Mouse (Mus musculus) hindbrain, embryonic 12.5 days (tissue): Measurements from ENCODE around the gene Tat. TPM values are rescaled to one million over a fixed set of nuclear protein-coding genes. Genes with fewer than 3 reads are reported as not detected.

ENCODE experiments used
- ATAC-seq: fragments of 200-750 bp; cut with Nextera tagmentation; 2 replicates; pipeline ENCODE4 v1.8.0; 2017; ENCODE audit warnings: moderate TSS enrichment; ENCODE audit not compliant: low FRiP score
- H3K27ac ChIP-seq: fragments of 300-500 bp; sonication (generic); 2 replicates; pipeline ENCODE4 v1.5.1; 2016; ENCODE audit warnings: mild to moderate bottlenecking
- H3K27me3 ChIP-seq: fragments of 300-500 bp; sonication (generic); 2 replicates; pipeline ENCODE4 v1.6.1; 2016; ENCODE audit warnings: mild to moderate bottlenecking
- H3K36me3 ChIP-seq: fragments of 300-500 bp; sonication (generic); 2 replicates; pipeline ENCODE4 v1.6.1; 2016; ENCODE audit warnings: mild to moderate bottlenecking
- H3K4me1 ChIP-seq: fragments of 300-500 bp; sonication (generic); 2 replicates; pipeline ENCODE4 v1.6.1; 2016
- H3K4me2 ChIP-seq: fragments of 300-500 bp; sonication (generic); replicated peaks from 2 replicates; pipeline ENCODE4 v1.6.1; 2016; ENCODE audit warnings: mild to moderate bottlenecking
- H3K4me3 ChIP-seq: fragments of 300-500 bp; sonication (generic); 2 replicates; pipeline ENCODE4 v1.5.1; 2016; ENCODE audit warnings: mild to moderate bottlenecking
- H3K9ac ChIP-seq: fragments of 300-500 bp; sonication (generic); 2 replicates; pipeline ENCODE4 v1.6.1; 2016; ENCODE audit warnings: mild to moderate bottlenecking, moderate library complexity
- H3K9me3 ChIP-seq: fragments of 300-500 bp; sonication (generic); replicated peaks from 2 replicates; pipeline ENCODE4 v1.6.1; 2016; ENCODE audit warnings: mild to moderate bottlenecking
- WGBS: fragments of 180-500 bp; shearing (Covaris S2); methylation state at CpG from one replicate; pipeline ENCODE4 v1.1.7; 2016; 5-methylcytosine and 5-hydroxymethylcytosine counted together
- polyA plus RNA-seq: library from polyadenylated mRNA; unstranded; fragments of >200 nt; fragmentation: Nextera tagmentation; extraction: Ambion mirVana; gene quantifications from 2 replicates; pipeline ENCODE4 v1.2.1, GENCODE M21; 2016

Gene Tat
- polyA plus RNA-seq, 1 experiment from 2014 or later, result not detected

DNA sequence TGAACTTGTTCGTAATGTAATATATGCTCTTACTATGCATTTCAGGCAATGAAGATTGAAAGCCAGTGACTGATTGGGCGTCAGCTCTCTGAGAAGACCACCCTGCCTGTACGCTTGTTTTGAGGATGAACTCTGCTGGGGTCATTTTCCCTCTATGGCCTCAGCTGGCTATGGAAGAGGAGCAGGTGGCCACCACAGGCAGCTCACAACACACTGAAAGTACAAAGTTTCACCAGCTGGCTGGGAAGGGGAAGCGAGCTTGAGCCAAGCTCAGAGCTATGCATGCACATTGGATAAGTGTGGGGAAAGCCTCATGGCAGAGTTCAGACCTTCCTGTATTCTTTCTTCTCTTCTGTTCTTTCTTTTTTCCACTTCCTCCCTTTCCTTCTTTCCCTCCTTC, 31.1 kb upstream of the Tat start:
- Histone ChIP-seq H3K9ac (no peak overlapping the region), H3K4me3 (no peak overlapping the region), H3K4me1 (peaks cover 23% of the 10 kb centered on the region), H3K4me2 (no peak overlapping the region), H3K27ac (no peak overlapping the region), H3K27me3 (peaks cover 42% of the 10 kb centered on the region), H3K36me3 (no peaks in the 10 kb centered on the region), H3K9me3 (no peaks in the 10 kb centered on the region)
- no peak for ATAC-seq
- WGBS, result 64% methylated on average over 4 of the region's 4 CpGs

DNA sequence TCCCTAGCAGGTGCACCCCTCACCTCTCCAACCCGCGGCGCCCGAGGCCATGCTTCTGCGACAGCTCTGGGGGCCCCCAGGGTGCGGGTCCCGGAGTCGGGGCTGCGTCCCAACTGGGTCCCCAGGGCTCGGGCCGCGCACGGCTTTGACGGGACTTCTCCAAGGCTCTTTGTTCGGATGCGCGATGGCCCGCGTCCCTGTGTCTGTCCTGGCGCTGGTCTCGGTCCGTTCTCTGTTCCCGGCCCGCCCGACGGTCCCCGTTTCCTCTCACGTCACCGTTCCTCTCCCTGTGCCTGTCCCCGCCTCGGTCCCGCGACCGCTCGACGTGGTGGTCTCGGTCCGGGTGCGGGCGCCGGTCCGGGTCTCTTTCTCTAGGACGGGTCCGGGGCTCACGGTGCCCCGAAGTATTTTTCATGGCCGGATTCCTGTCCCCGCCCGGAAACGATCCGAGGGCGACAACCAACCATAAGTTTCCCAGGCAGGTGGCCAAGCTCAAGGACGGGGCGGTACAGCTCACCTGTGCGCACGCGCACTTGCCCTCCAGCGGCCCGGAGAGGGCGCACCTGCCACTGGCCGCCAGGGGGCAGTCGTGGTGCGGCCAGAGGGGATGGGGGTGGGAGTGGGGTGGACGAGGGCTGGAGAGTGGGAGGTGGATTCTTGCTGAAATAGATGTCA, 28.4 kb upstream of the Tat start, which contains the start of gene Marveld3:
Gene Marveld3 (minus strand): TSS at position 511 of the 675 bp plus-strand sequence.
- H3K27ac ChIP-seq, result no peak within 1 kb of the TSS
- peaks cover 15% of the 10 kb centered on the region for H3K4me1 ChIP-seq
- H3K27me3 ChIP-seq, result peaks cover 42% of the 10 kb centered on the region
- 3% methylated on average over 62 of the region's 64 CpGs for WGBS
- peak within 1 kb of the TSS; percentile 67 for H3K4me2 ChIP-seq
- H3K36me3 ChIP-seq, result no peaks in the 10 kb centered on the region
- peak; percentile 56; the same call in 1 of the 2 replicates for ATAC-seq
- peak within 1 kb of the TSS; percentile 23; the same call in 1 of the 2 replicates for H3K9ac ChIP-seq
- no peaks in the 10 kb centered on the region for H3K9me3 ChIP-seq
- peak within 1 kb of the TSS; percentile 41 for H3K4me3 ChIP-seq

DNA sequence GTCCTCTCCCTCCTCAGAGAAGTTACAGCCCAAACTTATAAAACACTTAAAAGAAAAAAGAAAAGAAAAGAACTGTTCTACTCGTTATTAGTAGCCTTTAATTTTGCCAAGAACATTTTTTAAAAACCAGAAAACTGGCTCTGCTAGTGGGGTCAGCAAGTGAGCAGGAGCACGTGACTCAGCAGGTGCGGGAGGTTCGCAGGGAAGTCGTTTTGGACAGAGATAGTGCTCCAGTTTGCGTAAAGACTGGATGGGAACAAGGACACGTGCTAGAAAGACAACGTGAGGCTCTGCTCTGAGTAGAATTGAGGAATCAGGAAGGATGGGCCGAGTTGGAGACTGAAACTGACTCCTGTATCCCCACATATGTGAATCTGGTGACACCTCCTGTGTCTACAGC, 27.3 kb upstream of the Tat start:
- 76% methylated on average over 9 of the region's 9 CpGs for whole genome bisulfite sequencing
- Histone ChIP-seq H3K9ac (no peak overlapping the region), H3K4me3 (no peak overlapping the region), H3K27me3 (peaks cover 42% of the 10 kb centered on the region), H3K4me1 (peaks cover 7% of the 10 kb centered on the region), H3K9me3 (no peaks in the 10 kb centered on the region), H3K4me2 (no peak overlapping the region), H3K36me3 (no peaks in the 10 kb centered on the region), H3K27ac (no peak overlapping the region)
- ATAC-seq, result no peak

DNA sequence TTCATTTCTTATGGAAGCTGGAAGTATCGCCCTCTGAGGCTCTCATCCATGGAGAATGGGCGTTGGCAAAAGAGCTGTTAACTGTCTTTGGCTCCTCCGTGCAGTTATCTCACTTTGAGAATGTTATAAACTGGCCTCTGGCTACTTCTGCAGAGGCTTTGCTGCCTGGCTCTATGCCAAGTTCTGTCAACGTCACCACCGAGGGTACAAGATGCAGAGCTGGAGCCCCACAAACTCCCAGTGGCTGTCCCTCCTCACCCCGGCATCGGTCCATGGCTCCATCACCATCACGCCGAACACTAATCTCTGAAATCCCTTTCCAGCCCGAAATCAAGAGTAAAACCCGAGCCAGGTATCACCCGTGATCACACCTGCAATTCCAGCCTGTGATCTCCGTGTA, 26.8 kb upstream of the Tat start:
- Histone ChIP-seq H3K4me1 (peaks cover 7% of the 10 kb centered on the region), H3K4me2 (no peak overlapping the region), H3K27ac (no peak overlapping the region), H3K9me3 (no peaks in the 10 kb centered on the region), H3K36me3 (no peaks in the 10 kb centered on the region), H3K4me3 (no peak overlapping the region), H3K27me3 (peaks cover 42% of the 10 kb centered on the region), H3K9ac (no peak overlapping the region)
- no peak for ATAC-seq
- WGBS, result 78% methylated on average over 13 of the region's 13 CpGs

DNA sequence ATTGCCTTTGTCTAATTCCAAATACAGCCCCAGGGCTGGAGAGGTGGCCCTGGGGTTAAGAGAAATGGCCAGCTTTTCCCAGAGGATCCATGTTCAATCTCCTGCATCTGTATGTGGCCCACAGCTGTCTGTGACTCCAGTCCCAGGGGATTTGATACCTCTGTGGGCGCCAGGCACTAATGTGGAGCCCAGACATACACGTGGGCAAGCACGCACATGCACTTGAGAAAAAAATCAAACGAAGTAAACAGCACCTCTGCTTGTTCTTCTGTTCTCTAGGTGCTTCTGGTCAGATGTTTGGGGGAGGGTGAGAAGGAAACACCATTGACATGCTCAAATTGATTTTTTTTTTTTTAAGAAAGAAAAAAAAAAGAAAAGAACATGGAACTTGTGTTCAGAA, 26.1 kb upstream of the Tat start:
- no peaks in the 10 kb centered on the region for H3K36me3 ChIP-seq
- peaks cover 7% of the 10 kb centered on the region for H3K4me1 ChIP-seq
- H3K27me3 ChIP-seq, result peaks cover 47% of the 10 kb centered on the region
- H3K27ac ChIP-seq, result no peak overlapping the region
- ATAC-seq, result no peak
- no peak overlapping the region for H3K4me3 ChIP-seq
- H3K9ac ChIP-seq, result no peak overlapping the region
- H3K9me3 ChIP-seq, result no peaks in the 10 kb centered on the region
- no peak overlapping the region for H3K4me2 ChIP-seq
- WGBS, result 76% methylated on average over 4 of the region's 4 CpGs

DNA sequence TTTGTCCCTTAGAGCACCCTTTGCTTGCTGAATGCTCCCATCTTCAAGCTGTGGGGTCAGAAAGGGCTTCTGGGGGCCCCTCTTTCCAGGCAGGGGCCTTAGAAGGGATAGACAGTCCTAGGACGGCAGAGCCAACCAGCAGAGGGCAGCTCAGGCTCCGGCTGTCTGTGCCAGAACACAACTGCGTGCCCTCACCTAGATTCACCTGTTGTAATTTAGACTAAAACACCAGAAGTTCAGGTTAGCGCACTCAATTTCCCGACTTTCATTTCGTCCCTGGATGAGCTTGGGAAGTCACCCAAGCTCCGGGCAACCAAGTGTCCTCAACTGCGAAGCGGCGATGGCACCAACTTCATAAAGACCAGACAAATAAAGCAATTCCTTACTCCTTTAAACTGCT, 21.4 kb upstream of the Tat start:
- no peaks in the 10 kb centered on the region for H3K36me3 ChIP-seq
- H3K9ac ChIP-seq, result no peak overlapping the region
- peaks cover 8% of the 10 kb centered on the region for H3K27me3 ChIP-seq
- H3K4me1 ChIP-seq, result no peaks in the 10 kb centered on the region
- 65% methylated on average over 10 of the region's 10 CpGs for WGBS
- no peak overlapping the region for H3K27ac ChIP-seq
- H3K4me2 ChIP-seq, result no peak overlapping the region
- no peak overlapping the region for H3K4me3 ChIP-seq
- no peaks in the 10 kb centered on the region for H3K9me3 ChIP-seq
- no peak for ATAC-seq

DNA sequence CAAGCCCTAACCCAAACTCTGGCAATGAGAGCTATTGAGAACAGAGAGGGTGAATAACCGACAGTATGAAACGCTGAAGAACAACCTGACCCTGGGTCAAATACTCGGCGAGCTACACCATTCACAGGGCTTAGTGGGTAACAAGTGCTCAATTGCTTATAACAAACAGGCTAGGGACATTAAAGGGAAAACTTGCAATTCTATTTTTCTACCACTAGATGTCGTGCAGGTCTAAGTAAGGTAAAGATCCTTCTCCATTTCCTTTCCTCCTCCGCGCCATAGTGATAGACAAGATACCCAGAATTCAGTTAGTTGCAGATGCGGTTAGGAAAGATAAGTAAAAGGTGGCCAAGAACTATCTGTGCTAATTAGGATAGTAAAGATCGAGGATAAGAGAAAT, 19.9 kb upstream of the Tat start:
- H3K27me3 ChIP-seq, result peaks cover 8% of the 10 kb centered on the region
- no peak for ATAC-seq
- no peak overlapping the region for H3K27ac ChIP-seq
- no peaks in the 10 kb centered on the region for H3K36me3 ChIP-seq
- no peak overlapping the region for H3K9ac ChIP-seq
- no peak overlapping the region for H3K4me2 ChIP-seq
- whole genome bisulfite sequencing, result 9% methylated on average over 9 of the region's 9 CpGs
- H3K4me3 ChIP-seq, result no peak overlapping the region
- no peaks in the 10 kb centered on the region for H3K4me1 ChIP-seq
- H3K9me3 ChIP-seq, result no peaks in the 10 kb centered on the region

DNA sequence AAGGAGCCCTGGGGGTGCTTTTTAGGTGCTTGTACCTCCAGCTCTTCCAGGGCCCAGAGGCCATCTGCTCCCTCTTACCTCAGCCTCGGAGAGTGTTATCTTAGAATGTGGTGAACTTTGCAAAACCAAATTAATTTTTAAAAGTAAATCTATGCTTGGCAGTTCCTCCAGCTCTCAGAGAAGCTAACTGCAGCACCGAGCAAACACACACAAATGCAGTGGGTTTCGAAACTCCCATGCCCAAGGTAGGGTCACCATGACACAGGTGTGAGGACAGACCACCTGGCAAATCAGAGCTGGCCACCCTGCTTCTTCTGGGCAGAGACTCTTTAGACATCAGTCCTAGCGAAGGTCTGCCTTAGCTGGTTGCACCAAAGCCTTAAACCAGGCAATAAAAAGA, 17.3 kb upstream of the Tat start:
- ATAC-seq, result no peak
- 89% methylated on average over 4 of the region's 4 CpGs for WGBS
- Histone ChIP-seq H3K4me1 (no peaks in the 10 kb centered on the region), H3K9me3 (no peaks in the 10 kb centered on the region; the same call in 1 of the 2 replicates), H3K36me3 (no peaks in the 10 kb centered on the region), H3K4me2 (no peak overlapping the region), H3K4me3 (no peak overlapping the region), H3K27me3 (peaks cover 8% of the 10 kb centered on the region), H3K27ac (no peak overlapping the region), H3K9ac (no peak overlapping the region)

DNA sequence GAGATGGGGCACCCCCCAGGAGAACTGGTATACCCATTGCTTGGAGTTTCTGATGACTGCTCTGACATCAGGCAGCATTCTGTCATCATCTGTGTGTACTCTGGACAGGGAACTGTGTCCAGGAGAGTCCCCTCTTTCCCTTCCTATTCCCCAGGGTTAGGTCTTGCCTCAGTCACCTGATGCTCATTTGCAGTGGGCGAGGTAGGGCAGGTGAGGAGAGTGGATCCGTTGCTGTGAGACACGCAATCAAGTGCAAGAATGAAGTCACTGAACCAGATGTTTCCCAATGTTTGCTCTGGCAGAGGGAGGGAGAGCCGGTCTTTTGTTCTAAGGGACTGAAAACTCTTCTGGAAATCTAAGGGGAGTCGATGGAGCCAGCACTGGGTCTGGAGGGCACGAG, 10.9 kb upstream of the Tat start:
- Histone ChIP-seq H3K9ac (no peak overlapping the region), H3K36me3 (no peaks in the 10 kb centered on the region), H3K4me1 (0 out of 2 replicates have a peak, but pooled peaks cover 5% of the 10 kb centered on the region), H3K4me3 (no peak overlapping the region), H3K9me3 (no peaks in the 10 kb centered on the region; the same call in 1 of the 2 replicates), H3K4me2 (no peak overlapping the region), H3K27ac (no peak overlapping the region), H3K27me3 (0 out of 2 replicates have a peak, but pooled peaks cover 3% of the 10 kb centered on the region)
- 74% methylated on average over 6 of the region's 6 CpGs for WGBS
- no peak for ATAC-seq

DNA sequence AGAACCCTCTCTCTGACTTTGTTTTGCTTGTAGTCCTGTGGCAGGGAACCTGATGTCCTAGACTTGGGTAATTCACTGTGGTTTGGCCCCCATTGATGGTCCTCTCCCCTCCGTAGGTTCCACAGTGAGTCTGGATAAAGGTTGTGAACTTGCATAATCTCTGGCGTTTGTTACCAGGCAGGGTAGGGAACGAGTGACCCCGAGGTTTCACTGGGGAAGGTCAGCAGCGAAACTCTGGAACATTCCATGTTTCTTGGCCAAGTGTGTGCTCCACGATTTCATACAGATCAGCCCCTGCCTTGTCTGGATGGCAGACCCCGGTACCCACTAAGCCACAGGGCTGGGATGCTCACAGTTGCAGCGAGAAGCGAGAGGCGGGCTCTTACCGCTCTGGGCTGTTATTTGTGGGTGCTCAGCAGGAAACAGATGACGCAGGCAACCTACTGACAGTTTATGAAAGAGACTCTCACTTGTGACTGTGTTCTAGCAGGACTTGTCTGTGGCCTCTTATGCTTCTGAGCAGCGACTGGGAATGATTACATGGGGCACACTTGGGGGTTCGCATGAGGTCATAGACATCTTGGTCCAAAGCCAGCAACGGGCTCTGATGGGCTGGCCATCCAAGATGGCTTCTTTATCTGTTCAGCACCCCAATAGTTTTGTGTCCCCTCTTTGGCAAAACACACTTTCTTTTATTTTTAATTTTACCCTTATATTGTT, 7.7 kb upstream of the Tat start:
- 66% methylated on average over 15 of the region's 15 CpGs for WGBS
- H3K36me3 ChIP-seq, result no peaks in the 10 kb centered on the region
- no peak overlapping the region for H3K9ac ChIP-seq
- H3K4me3 ChIP-seq, result no peak overlapping the region
- 0 out of 2 replicates have a peak, but pooled peaks cover 3% of the 10 kb centered on the region for H3K27me3 ChIP-seq
- no peak for ATAC-seq
- H3K9me3 ChIP-seq, result no peaks in the 10 kb centered on the region
- 0 out of 2 replicates have a peak, but pooled peaks cover 5% of the 10 kb centered on the region for H3K4me1 ChIP-seq
- H3K4me2 ChIP-seq, result no peak overlapping the region
- no peak overlapping the region for H3K27ac ChIP-seq

DNA sequence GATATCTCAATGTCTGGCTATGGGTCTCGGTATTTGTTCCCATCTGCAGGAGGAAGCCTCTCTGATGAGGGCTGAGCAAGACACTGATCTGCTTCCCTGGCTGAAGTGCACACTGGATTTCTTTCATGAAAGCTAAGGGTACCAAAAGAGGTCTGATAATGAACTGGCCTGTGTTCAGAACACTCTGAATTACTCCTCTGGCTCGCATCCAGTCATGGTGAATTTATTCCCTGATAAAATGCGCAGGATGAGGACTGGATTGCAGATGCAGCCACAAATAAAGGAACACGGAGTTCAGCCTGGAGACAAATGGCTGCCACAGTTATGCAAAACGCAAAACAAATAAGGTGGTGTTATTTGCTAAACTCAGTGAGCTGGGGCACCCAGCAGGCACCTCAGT, 6.3 kb upstream of the Tat start:
- Histone ChIP-seq H3K9me3 (no peaks in the 10 kb centered on the region), H3K27ac (peak overlapping the region; percentile 23; the same call in 1 of the 2 replicates), H3K4me2 (no peak overlapping the region), H3K36me3 (no peaks in the 10 kb centered on the region), H3K9ac (no peak overlapping the region), H3K27me3 (0 out of 2 replicates have a peak, but pooled peaks cover 3% of the 10 kb centered on the region), H3K4me1 (0 out of 2 replicates have a peak, but pooled peaks cover 5% of the 10 kb centered on the region), H3K4me3 (no peak overlapping the region)
- 30% methylated on average over 5 of the region's 5 CpGs for WGBS
- ATAC-seq, result no peak

DNA sequence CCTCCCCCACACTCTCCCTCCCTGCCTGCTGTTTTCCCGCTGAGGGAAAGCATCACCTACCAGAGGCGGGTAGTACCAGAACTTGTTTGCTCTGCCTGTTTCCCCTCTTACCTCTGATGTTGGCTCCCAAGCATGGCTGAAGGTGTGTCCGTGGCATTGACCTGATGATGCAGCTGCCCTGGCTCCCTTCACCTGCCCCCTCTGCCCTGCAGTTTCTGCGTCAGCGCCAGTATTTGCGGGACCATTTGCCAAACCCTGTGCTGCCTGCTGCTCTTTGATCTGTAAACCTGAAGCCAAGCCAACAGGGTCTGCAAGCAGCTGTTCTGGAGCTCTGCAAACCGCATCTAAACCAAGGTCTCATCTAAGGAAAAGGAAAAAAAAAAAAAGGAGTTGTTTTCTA, 3.9 kb upstream of the Tat start:
- Histone ChIP-seq H3K27me3 (0 out of 2 replicates have a peak, but pooled peaks cover 3% of the 10 kb centered on the region), H3K27ac (no peak overlapping the region), H3K36me3 (no peaks in the 10 kb centered on the region), H3K9ac (no peak overlapping the region), H3K9me3 (no peaks in the 10 kb centered on the region), H3K4me3 (no peak overlapping the region), H3K4me1 (0 out of 2 replicates have a peak, but pooled peaks cover 5% of the 10 kb centered on the region), H3K4me2 (no peak overlapping the region)
- ATAC-seq, result no peak
- 72% methylated on average over 7 of the region's 7 CpGs for WGBS
